ENCODE assay signal across 14 mouse cellular contexts in genomic region chr4:21685595-21686091, GRCm38 (mm10). TPM values are rescaled to one million over a fixed set of nuclear protein-coding genes. Genes with fewer than 3 reads are reported as not detected.
DNase-seq lines count a peak whose midpoint lies in the region; ATAC-seq lines count a peak whose summit lies in the region.
"Had no signal": no experiment of that assay in that cellular context is flagged by ENCODE, and none has a peak within 500 bp of the region (broad histone marks: within the 10 kb centered on the region; RNA-seq: fewer than 3 reads in every experiment).

TSS of gene Prdm13 (minus strand) at chr4:21685963.

- peaks cover 99% of the 10 kb centered on the region for H3K27me3 ChIP-seq in forebrain, embryonic 10.5 days (ENCODE audit: poor library complexity, severe bottlenecking)
- peaks cover 63% of the 10 kb centered on the region for H3K27me3 ChIP-seq in forebrain, embryonic 16.5 days (replicated peaks; ENCODE audit: control insufficient read depth, insufficient read depth, low read length)
- peaks cover 86% of the 10 kb centered on the region for H3K27me3 ChIP-seq in forebrain, embryonic 13.5 days
- peaks cover 98% of the 10 kb centered on the region for H3K27me3 ChIP-seq in limb, embryonic 15.5 days
- peaks cover 45% of the 10 kb centered on the region for H3K27me3 ChIP-seq in neural tube, embryonic 14.5 days (ENCODE audit: control insufficient read depth, insufficient read depth, low read length)

- under 1% methylated on average over 35 of the region's 38 CpGs for WGBS in forebrain, embryonic 10.5 days
- WGBS in forebrain, embryonic 16.5 days, result under 1% methylated on average over 38 of the region's 38 CpGs
- under 1% methylated on average over 38 of the region's 38 CpGs for WGBS in forebrain, embryonic 13.5 days
- under 1% methylated on average over 38 of the region's 38 CpGs for WGBS in limb, embryonic 15.5 days
- under 1% methylated on average over 37 of the region's 38 CpGs for WGBS in neural tube, embryonic 14.5 days

- DNase-seq in forebrain, embryonic 10.5 days (ENCODE audit: extremely low spot score, low spot score), result peak; percentile 55
- no peak for DNase-seq in kidney, postnatal 36 days
- no peak for DNase-seq in lung, postnatal 4 days
- DNase-seq in urinary bladder, adult 18-20 months (ENCODE audit: low spot score in 2 of 2), result no peak
- DNase-seq: kidney, adult 2 months; thymus, postnatal 25 days had no signal

- H3K36me3 ChIP-seq in forebrain, embryonic 10.5 days (replicated peaks), result no peaks in the 10 kb centered on the region
- no peaks in the 10 kb centered on the region for H3K36me3 ChIP-seq in forebrain, embryonic 16.5 days (ENCODE audit: control insufficient read depth, insufficient read depth)
- H3K36me3 ChIP-seq in forebrain, embryonic 13.5 days (ENCODE audit: poor library complexity, severe bottlenecking), result no peaks in the 10 kb centered on the region
- H3K36me3 ChIP-seq in limb, embryonic 15.5 days, result no peaks in the 10 kb centered on the region
- no peaks in the 10 kb centered on the region for H3K36me3 ChIP-seq in neural tube, embryonic 14.5 days (ENCODE audit: control insufficient read depth, insufficient read depth, low read length)

- H3K4me3 ChIP-seq in forebrain, embryonic 10.5 days, result peak within 1 kb of the TSS; percentile 40
- no peak within 1 kb of the TSS for H3K4me3 ChIP-seq in forebrain, embryonic 16.5 days (replicated peaks; ENCODE audit: low read length)
- peak within 1 kb of the TSS; percentile 20 for H3K4me3 ChIP-seq in forebrain, embryonic 13.5 days
- no peak within 1 kb of the TSS for H3K4me3 ChIP-seq in limb, embryonic 15.5 days
- H3K4me3 ChIP-seq in neural tube, embryonic 14.5 days (ENCODE audit: low read depth, low read length), result peak within 1 kb of the TSS; percentile 24
- H3K4me3 ChIP-seq: left cerebral cortex, adult 2 months had no signal

- H3K9ac ChIP-seq in forebrain, embryonic 16.5 days (replicated peaks; ENCODE audit: low read depth, low read length), result no peak within 1 kb of the TSS
- no peak within 1 kb of the TSS for H3K9ac ChIP-seq in forebrain, embryonic 13.5 days
- H3K9ac ChIP-seq in limb, embryonic 15.5 days, result no peak within 1 kb of the TSS
- H3K9ac ChIP-seq in neural tube, embryonic 14.5 days (replicated peaks; ENCODE audit: low read depth, low read length), result no peak within 1 kb of the TSS

- ATAC-seq in forebrain, embryonic 16.5 days, result no peak
- ATAC-seq in forebrain, embryonic 13.5 days, result no peak
- ATAC-seq in limb, embryonic 15.5 days (ENCODE audit: insufficient number of reproducible peaks, low FRiP score, low TSS enrichment, low read depth), result no peak
- ATAC-seq in neural tube, embryonic 14.5 days (ENCODE audit: low read depth), result peak; percentile 76
- ATAC-seq: Patski had no signal

- H3K4me2 ChIP-seq in forebrain, embryonic 16.5 days (ENCODE audit: low read length), result no peak within 1 kb of the TSS
- H3K4me2 ChIP-seq in forebrain, embryonic 13.5 days, result peak within 1 kb of the TSS; percentile 44
- H3K4me2 ChIP-seq in limb, embryonic 15.5 days, result 0 out of 2 replicates have a peak within 1 kb of the TSS, but pooled peaks have one; percentile 7
- H3K4me2 ChIP-seq in neural tube, embryonic 14.5 days (ENCODE audit: low read depth, low read length), result peak within 1 kb of the TSS; percentile 33
- H3K4me2 ChIP-seq: heart, embryonic 11.5 days had no signal

- H3K9me3 ChIP-seq in forebrain, embryonic 10.5 days, result no peaks in the 10 kb centered on the region
- no peaks in the 10 kb centered on the region for H3K9me3 ChIP-seq in forebrain, embryonic 16.5 days (ENCODE audit: control insufficient read depth, low read length)
- H3K9me3 ChIP-seq in forebrain, embryonic 13.5 days (replicated peaks), result no peaks in the 10 kb centered on the region; the same call in 1 of the 2 replicates
- H3K9me3 ChIP-seq in limb, embryonic 15.5 days, result no peaks in the 10 kb centered on the region
- H3K9me3 ChIP-seq in neural tube, embryonic 14.5 days (ENCODE audit: control insufficient read depth, low read length), result no peaks in the 10 kb centered on the region

- H3K27ac ChIP-seq in forebrain, embryonic 10.5 days, result no peak within 1 kb of the TSS
- H3K27ac ChIP-seq in forebrain, embryonic 16.5 days (ENCODE audit: low read length), result no peak within 1 kb of the TSS
- no peak within 1 kb of the TSS for H3K27ac ChIP-seq in forebrain, embryonic 13.5 days
- no peak within 1 kb of the TSS for H3K27ac ChIP-seq in limb, embryonic 15.5 days
- H3K27ac ChIP-seq in neural tube, embryonic 14.5 days (ENCODE audit: low read depth, low read length), result no peak within 1 kb of the TSS
- H3K27ac ChIP-seq: left cerebral cortex, adult 2 months had no signal

- H3K4me1 ChIP-seq in forebrain, embryonic 10.5 days, result peaks cover 69% of the 10 kb centered on the region
- H3K4me1 ChIP-seq in forebrain, embryonic 16.5 days (replicated peaks; ENCODE audit: control insufficient read depth, insufficient read depth, low read length), result peaks cover 18% of the 10 kb centered on the region
- H3K4me1 ChIP-seq in forebrain, embryonic 13.5 days, result peaks cover 45% of the 10 kb centered on the region
- peaks cover 18% of the 10 kb centered on the region for H3K4me1 ChIP-seq in limb, embryonic 15.5 days
- peaks cover 13% of the 10 kb centered on the region; the same call in 1 of the 2 replicates for H3K4me1 ChIP-seq in neural tube, embryonic 14.5 days (ENCODE audit: control insufficient read depth, insufficient read depth, low read length)

RNA-seq across cellular contexts. Expression of gene Prdm13, which starts in this region (rescaled TPM):
- 0.04 and 0.10 TPM in 2 replicates for polyA plus RNA-seq in forebrain, embryonic 10.5 days (2016; fragmentation: Nextera tagmentation; extraction: Ambion mirVana)
- not detected in 2 replicates for polyA plus RNA-seq in forebrain, embryonic 16.5 days (2015; fragmentation: Nextera tagmentation; extraction: Ambion mirVana)
- 0.38 and 0.46 TPM in 2 replicates for polyA plus RNA-seq in forebrain, embryonic 13.5 days (2015; fragmentation: Nextera tagmentation; extraction: Ambion mirVana)
- polyA plus RNA-seq in limb, embryonic 15.5 days (2015; fragmentation: Nextera tagmentation; extraction: Ambion mirVana), result not detected in 2 replicates
- 0.36 and 0.50 TPM in 2 replicates for polyA plus RNA-seq in neural tube, embryonic 14.5 days (2014; fragmentation: Nextera tagmentation; extraction: Ambion mirVana)
- polyA plus RNA-seq: heart, embryonic 11.5 days; kidney, adult 2 months; lung, embryonic 16.5 days; Patski had no signal

Comparison
In these comparisons a context has a peak if more than half of its experiments do, and no peak if none do; other contexts are left out.
1. Peak in DNase-seq and H3K4me3 ChIP-seq in forebrain, embryonic 10.5 days; RNA of the gene not detected or under 1 TPM.
2. Peak in ATAC-seq, H3K4me3 ChIP-seq and H3K4me2 ChIP-seq in neural tube, embryonic 14.5 days; RNA of the gene not detected or under 1 TPM.